In genomic region chr3:64029846-64030245, GRCm38 (mm10) we compare ENCODE assay signal across 37 mouse cellular contexts. TPM values are rescaled to one million over a fixed set of nuclear protein-coding genes. Genes with fewer than 3 reads are reported as not detected.
"Had no signal": no experiment of that assay in that cellular context is flagged by ENCODE, and none has a peak within 500 bp of the region (broad histone marks: within the 10 kb centered on the region; RNA-seq: fewer than 3 reads in every experiment).

No protein-coding gene starts in this region.

- H3K36me3 ChIP-seq: limb, embryonic 12.5 days; limb, embryonic 15.5 days; liver, embryonic 13.5 days; liver, embryonic 15.5 days; lung, embryonic 15.5 days; midbrain, embryonic 12.5 days; midbrain, embryonic 13.5 days; midbrain, embryonic 15.5 days had no signal

- H3K9me3 ChIP-seq: limb, embryonic 10.5 days; limb, embryonic 13.5 days; limb, embryonic 15.5 days; liver, embryonic 12.5 days; liver, embryonic 13.5 days; liver, embryonic 15.5 days; lung, embryonic 15.5 days; midbrain, embryonic 12.5 days; midbrain, embryonic 13.5 days; midbrain, embryonic 15.5 days had no signal

- H3K4me2 ChIP-seq: limb, embryonic 12.5 days; limb, embryonic 13.5 days; limb, embryonic 15.5 days; liver, embryonic 11.5 days; liver, embryonic 12.5 days; liver, embryonic 13.5 days; liver, embryonic 15.5 days; lung, embryonic 14.5 days; lung, embryonic 15.5 days; midbrain, embryonic 11.5 days; midbrain, embryonic 12.5 days; midbrain, embryonic 13.5 days; midbrain, embryonic 15.5 days had no signal

- H3K4me3 ChIP-seq: limb, embryonic 10.5 days; limb, embryonic 12.5 days; limb, embryonic 13.5 days; limb, embryonic 15.5 days; liver, embryonic 12.5 days; liver, embryonic 13.5 days; liver, embryonic 15.5 days; lung, embryonic 15.5 days; megakaryocyte, embryonic 14.5 days; midbrain, embryonic 10.5 days; midbrain, embryonic 12.5 days; midbrain, embryonic 13.5 days; midbrain, embryonic 15.5 days; myocyte had no signal

- DNase-seq: left cerebral cortex, postnatal 4 days; liver; liver, embryonic 13.5 days; liver, postnatal 0 days; lung, adult 18-20 months; lung, adult 2 months; lung, embryonic 14.5 days; lung, postnatal 10 days; lung, postnatal 14 days; lung, postnatal 36 days; lung, postnatal 4 days; midbrain, embryonic 14.5 days had no signal

- H3K4me1 ChIP-seq: limb, embryonic 10.5 days; limb, embryonic 12.5 days; limb, embryonic 13.5 days; limb, embryonic 15.5 days; liver, embryonic 12.5 days; liver, embryonic 13.5 days; liver, embryonic 15.5 days; lung, embryonic 15.5 days; midbrain, embryonic 10.5 days; midbrain, embryonic 12.5 days; midbrain, embryonic 13.5 days; midbrain, embryonic 15.5 days had no signal

- ATAC-seq: liver, embryonic 12.5 days; liver, postnatal 0 days; lung, postnatal 0 days; midbrain, embryonic 13.5 days; midbrain, embryonic 15.5 days; midbrain, embryonic 16.5 days had no signal

- H3K27me3 ChIP-seq: limb, embryonic 12.5 days; limb, embryonic 13.5 days; limb, embryonic 15.5 days; liver, embryonic 12.5 days; liver, embryonic 13.5 days; liver, embryonic 15.5 days; lung, embryonic 15.5 days; megakaryocyte, embryonic 14.5 days; midbrain, embryonic 12.5 days; midbrain, embryonic 13.5 days; midbrain, embryonic 15.5 days had no signal

- H3K9ac ChIP-seq: limb, embryonic 12.5 days; limb, embryonic 13.5 days; limb, embryonic 15.5 days; liver, embryonic 12.5 days; liver, embryonic 13.5 days; liver, embryonic 14.5 days; liver, embryonic 15.5 days; liver, postnatal 0 days; lung, embryonic 14.5 days; lung, embryonic 15.5 days; midbrain, embryonic 12.5 days; midbrain, embryonic 13.5 days; midbrain, embryonic 15.5 days had no signal

- H3K27ac ChIP-seq: limb, embryonic 10.5 days; limb, embryonic 12.5 days; limb, embryonic 13.5 days; limb, embryonic 15.5 days; liver, embryonic 12.5 days; liver, embryonic 13.5 days; liver, embryonic 14.5 days; liver, embryonic 15.5 days; lung, embryonic 15.5 days; macrophage; midbrain, embryonic 10.5 days; midbrain, embryonic 12.5 days; midbrain, embryonic 13.5 days; midbrain, embryonic 15.5 days had no signal

RNA-seq across cellular contexts. Expression of gene Vmn2r1, which starts 51.5 kb away (rescaled TPM):
- total RNA-seq: megakaryocyte, adult 5-6 weeks; megakaryocyte-erythroid progenitor cell, adult 5-6 weeks; monocyte, adult 5-6 weeks had no signal
- polyA plus RNA-seq: liver, adult 2 months; liver, embryonic 11.5 days; liver, embryonic 12.5 days; liver, embryonic 13.5 days; liver, embryonic 15.5 days; liver, embryonic 16.5 days; liver, postnatal 0 days; lung, embryonic 15.5 days; lung, embryonic 16.5 days; macrophage; midbrain, embryonic 11.5 days had no signal
